Mouse (Mus musculus) liver, adult 2 months (tissue): ENCODE results near the gene Gadd45g.

Experiments
- CTCF ChIP-seq: fragments of 200-500 bp; IDR thresholded peaks from 2 replicates; pipeline ENCODE4 v1.5.1; 2011; ENCODE audit warnings: low read depth, low read length, control low read depth
- POLR2A ChIP-seq: fragments of 200-500 bp; IDR thresholded peaks from 2 replicates; pipeline ENCODE4 v1.6.1; 2011; ENCODE audit warnings: low read length, control low read depth; ENCODE audit not compliant: insufficient read depth; ENCODE audit errors: extremely low read depth

DNA sequence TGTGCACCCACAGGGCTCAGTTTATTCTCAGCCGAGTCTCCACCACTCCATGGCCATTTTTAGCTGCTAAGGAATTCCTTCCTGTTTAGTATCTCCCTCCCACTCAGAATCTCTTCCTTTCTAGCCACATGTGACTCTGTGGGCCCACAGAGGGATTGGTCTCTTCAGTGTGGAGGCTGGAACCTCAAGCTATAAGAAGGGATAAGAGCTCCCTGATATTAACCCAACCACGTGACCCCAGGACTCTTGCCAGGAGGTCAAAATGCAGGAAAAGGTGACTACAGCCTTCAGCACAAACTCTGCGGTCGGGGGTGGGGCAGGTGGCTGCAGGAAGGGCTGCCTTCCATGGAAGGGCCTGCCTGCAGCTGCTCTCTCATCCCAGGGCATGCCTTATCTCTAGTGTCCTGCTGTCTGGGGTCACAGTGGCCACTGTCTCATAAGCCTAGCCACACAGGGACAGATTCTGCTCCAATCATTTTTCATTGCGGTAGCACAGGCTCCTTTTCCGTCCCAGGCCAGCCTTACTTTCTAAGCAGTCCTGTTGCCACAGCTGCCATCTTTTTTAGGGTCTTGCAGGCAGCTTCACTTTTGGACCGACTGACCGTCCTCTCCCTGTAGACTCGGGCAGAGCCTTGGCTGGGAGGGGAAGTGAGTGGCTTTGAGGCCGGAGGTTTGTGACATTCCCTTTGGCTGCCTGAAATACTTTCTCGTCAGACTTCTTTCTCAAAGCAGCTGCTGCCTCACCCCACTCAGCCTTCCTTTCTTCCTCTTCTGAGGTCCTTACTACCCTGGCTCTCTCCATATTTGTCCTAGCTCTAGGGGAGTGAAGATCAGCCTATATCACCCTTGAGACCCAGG is 35.0 kb downstream of the Gadd45g start:
- TF ChIP-seq CTCF (no peak), POLR2A (no peak)
